Comparison of ENCODE assay signal across 16 mouse cellular contexts in genomic region chr9:108106090-108106489, GRCm38 (mm10). TPM values are rescaled to one million over a fixed set of nuclear protein-coding genes. Genes with fewer than 3 reads are reported as not detected.
DNase-seq lines count a peak whose midpoint lies in the region; ATAC-seq and TF ChIP-seq lines count a peak whose summit lies in the region.
"Had no signal": no experiment of that assay in that cellular context is flagged by ENCODE, and none has a peak within 500 bp of the region (broad histone marks: within the 10 kb centered on the region; RNA-seq: fewer than 3 reads in every experiment).

No protein-coding gene starts in this region.

- no peak for DNase-seq in kidney, adult 8-10 months
- peak; percentile 26 for DNase-seq in A20 (ENCODE audit: low read depth, low spot score)
- DNase-seq in natural killer cell, adult 2 months (ENCODE audit: low spot score in 2 of 2), result no peak
- no peak for DNase-seq in left cerebral cortex, postnatal 14 days (ENCODE audit: low spot score in 2 of 2)
- DNase-seq: gastrocnemius, postnatal 36 days; kidney, adult 2 months; lung, adult 18-20 months; right cerebral cortex, adult 18-20 months had no signal

- H3K27ac ChIP-seq in kidney, embryonic 14.5 days (ENCODE audit: low read depth, low read length), result peak overlapping the region; percentile 42; the same call in 1 of the 2 replicates
- no peak overlapping the region; the same call in 1 of the 2 replicates for H3K27ac ChIP-seq in intestine, postnatal 0 days (ENCODE audit: low read depth, low read length)
- H3K27ac ChIP-seq: forebrain, embryonic 15.5 days; left cerebral cortex, adult 2 months; neural tube, embryonic 12.5 days had no signal

- no peak overlapping the region for H3K9ac ChIP-seq in kidney, embryonic 14.5 days (ENCODE audit: low read depth, low read length)
- no peak overlapping the region for H3K9ac ChIP-seq in intestine, postnatal 0 days (ENCODE audit: low read depth, low read length)
- H3K9ac ChIP-seq: embryonic facial prominence, embryonic 15.5 days; forebrain, embryonic 15.5 days; neural tube, embryonic 12.5 days had no signal

- H3K4me1 ChIP-seq in kidney, embryonic 14.5 days (ENCODE audit: control insufficient read depth, insufficient read depth, low read length), result peaks cover 29% of the 10 kb centered on the region
- peaks cover 62% of the 10 kb centered on the region for H3K4me1 ChIP-seq in E14TG2a.4 (replicated peaks; ENCODE audit: low read depth, low read length)
- H3K4me1 ChIP-seq in intestine, postnatal 0 days (replicated peaks; ENCODE audit: control insufficient read depth, insufficient read depth, low read length), result no peaks in the 10 kb centered on the region; the same call in 1 of the 2 replicates

- H3K4me2 ChIP-seq in kidney, embryonic 14.5 days (replicated peaks; ENCODE audit: low read depth, low read length), result no peak overlapping the region
- H3K4me2 ChIP-seq in intestine, postnatal 0 days (replicated peaks; ENCODE audit: low read depth), result peak overlapping the region; percentile 58; the same call in 1 of the 2 replicates
- H3K4me2 ChIP-seq: forebrain, embryonic 15.5 days had no signal

- ATAC-seq in kidney, embryonic 14.5 days (ENCODE audit: low FRiP score, low TSS enrichment), result no peak
- ATAC-seq in intestine, postnatal 0 days, result no peak
- ATAC-seq: forebrain, embryonic 15.5 days had no signal

- TF ChIP-seq CTCF in E14TG2a.4 (conservative IDR thresholded peaks at IDR 0.05; ENCODE audit: low read length), result peak; percentile 29; the same call in 1 of the 2 replicates
- peak; percentile 45 for TF ChIP-seq CTCF in intestine, postnatal 0 days (IDR thresholded peaks at IDR 0.05; ENCODE audit: low read depth)

- H3K36me3 ChIP-seq in kidney, embryonic 14.5 days (ENCODE audit: control insufficient read depth, insufficient read depth, low read length), result no peaks in the 10 kb centered on the region
- H3K36me3 ChIP-seq in E14TG2a.4 (ENCODE audit: insufficient read depth, low read length), result peaks cover 11% of the 10 kb centered on the region
- H3K36me3 ChIP-seq in intestine, postnatal 0 days (ENCODE audit: control insufficient read depth, insufficient read depth), result peaks cover 6% of the 10 kb centered on the region; the same call in 1 of the 2 replicates
- H3K36me3 ChIP-seq: embryonic facial prominence, embryonic 15.5 days had no signal

- WGBS in kidney, embryonic 14.5 days, result 91% methylated on average over 21 of the region's 23 CpGs
- 87% methylated on average over 23 of the region's 23 CpGs for WGBS in intestine, postnatal 0 days

- H3K27me3 ChIP-seq in kidney, embryonic 14.5 days (ENCODE audit: control insufficient read depth, insufficient read depth, low read length), result peaks cover 3% of the 10 kb centered on the region; the same call in 1 of the 2 replicates
- peaks cover 84% of the 10 kb centered on the region for H3K27me3 ChIP-seq in E14TG2a.4 (ENCODE audit: insufficient read depth, low read length)
- no peaks in the 10 kb centered on the region for H3K27me3 ChIP-seq in intestine, postnatal 0 days (replicated peaks; ENCODE audit: control insufficient read depth, insufficient read depth, low read length)
- H3K27me3 ChIP-seq: forebrain, embryonic 15.5 days had no signal

- no peaks in the 10 kb centered on the region for H3K9me3 ChIP-seq in kidney, embryonic 14.5 days (ENCODE audit: control insufficient read depth, low read length)
- H3K9me3 ChIP-seq in E14TG2a.4 (ENCODE audit: low read length), result no peaks in the 10 kb centered on the region
- no peaks in the 10 kb centered on the region for H3K9me3 ChIP-seq in intestine, postnatal 0 days (ENCODE audit: control insufficient read depth)
- H3K9me3 ChIP-seq: embryonic facial prominence, embryonic 15.5 days; forebrain, embryonic 15.5 days; neural tube, embryonic 12.5 days had no signal

- H3K4me3 ChIP-seq in kidney, embryonic 14.5 days (ENCODE audit: low read length), result no peak overlapping the region
- H3K4me3 ChIP-seq in E14TG2a.4 (replicated peaks; ENCODE audit: low read length), result peak overlapping the region; percentile 72
- no peak overlapping the region for H3K4me3 ChIP-seq in intestine, postnatal 0 days (ENCODE audit: low read depth, low read length)
- H3K4me3 ChIP-seq: forebrain, embryonic 15.5 days; left cerebral cortex, adult 2 months; neural tube, embryonic 12.5 days had no signal

- intact Hi-C loops in left cerebral cortex, postnatal 14 days (cut with DNase I), result no loop called here

RNA-seq across cellular contexts. Expression of gene Apeh, which starts 11.7 kb away (rescaled TPM):
- polyA plus RNA-seq in kidney, embryonic 14.5 days (2014; fragmentation: Nextera tagmentation; extraction: Ambion mirVana), result 55.2 and 57.8 TPM in 2 replicates
- polyA plus RNA-seq in intestine, postnatal 0 days (2015; fragmentation: Nextera tagmentation; extraction: Ambion mirVana), result 82.6 and 98.4 TPM in 2 replicates
- 10 to 100 TPM; 33.3 to 35.4 TPM for total RNA-seq in left cerebral cortex, postnatal 14 days (2021)

RNA-seq across cellular contexts. Expression of gene Rnf123, which starts 22.9 kb away (rescaled TPM):
- 20.0 and 30.9 TPM in 2 replicates for polyA plus RNA-seq in kidney, embryonic 14.5 days (2014; fragmentation: Nextera tagmentation; extraction: Ambion mirVana)
- polyA plus RNA-seq in intestine, postnatal 0 days (2015; fragmentation: Nextera tagmentation; extraction: Ambion mirVana), result 17.2 and 18.2 TPM in 2 replicates
- total RNA-seq in left cerebral cortex, postnatal 14 days (2021), result 100 to 1,000 TPM in 1 of 2 experiments, 10 to 100 TPM in 1; 93.9 to 103 TPM

RNA-seq across cellular contexts. Expression of gene Mst1, which starts 25.9 kb away (rescaled TPM):
- not detected in 2 replicates for polyA plus RNA-seq in kidney, embryonic 14.5 days (2014; fragmentation: Nextera tagmentation; extraction: Ambion mirVana)
- 0.78 and 0.84 TPM in 2 replicates for polyA plus RNA-seq in intestine, postnatal 0 days (2015; fragmentation: Nextera tagmentation; extraction: Ambion mirVana)
- not detected for total RNA-seq in left cerebral cortex, postnatal 14 days (2021)
- total RNA-seq: gastrocnemius, postnatal 36 days; left cerebral cortex, adult 2 months; megakaryocyte-erythroid progenitor cell, adult 5-6 weeks had no signal
- polyA plus RNA-seq: forebrain, embryonic 15.5 days had no signal

RNA-seq across cellular contexts. Expression of gene Amigo3, which starts 53.1 kb away (rescaled TPM):
- polyA plus RNA-seq in kidney, embryonic 14.5 days (2014; fragmentation: Nextera tagmentation; extraction: Ambion mirVana), result 1.6 and 2.1 TPM in 2 replicates
- 4.4 and 4.8 TPM in 2 replicates for polyA plus RNA-seq in intestine, postnatal 0 days (2015; fragmentation: Nextera tagmentation; extraction: Ambion mirVana)
- total RNA-seq in left cerebral cortex, postnatal 14 days (2021), result 1 to 10 TPM; 1.5 to 2.0 TPM

RNA-seq across cellular contexts. Expression of gene Gmppb, which starts 57.0 kb away (rescaled TPM):
- 19.8 and 20.8 TPM in 2 replicates for polyA plus RNA-seq in kidney, embryonic 14.5 days (2014; fragmentation: Nextera tagmentation; extraction: Ambion mirVana)
- 146 and 154 TPM in 2 replicates for polyA plus RNA-seq in intestine, postnatal 0 days (2015; fragmentation: Nextera tagmentation; extraction: Ambion mirVana)
- total RNA-seq in left cerebral cortex, postnatal 14 days (2021), result 10 to 100 TPM; 19.0 to 22.1 TPM
